Mouse (Mus musculus) stomach, postnatal 0 days (tissue): ENCODE results near the gene Eprs.

Source experiments
- CTCF ChIP-seq: IDR thresholded peaks from 2 replicates; pipeline ENCODE4 v1.5.1; 2016; ENCODE audit warnings: antibody characterized with exemption, low read depth, mild to moderate bottlenecking, moderate library complexity
- EP300 ChIP-seq: optimal IDR thresholded peaks from 2 replicates; pipeline ENCODE3; 2016; ENCODE audit warnings: antibody characterized with exemption

- TF ChIP-seq CTCF, result no peak
- no peak for TF ChIP-seq EP300
Measured at GRCm38 (mm10) chr1:185356246-185356645, 6.6 kb upstream of the Eprs start.
